Mouse (Mus musculus): ENCODE data around the gene Lig4. TPM values are rescaled to one million over a fixed set of nuclear protein-coding genes. Genes with fewer than 3 reads are reported as not detected.

Lig4 gene
- total RNA-seq, 2 experiments from 2014 or later, result 2.6 to 3.8 TPM

DNA sequence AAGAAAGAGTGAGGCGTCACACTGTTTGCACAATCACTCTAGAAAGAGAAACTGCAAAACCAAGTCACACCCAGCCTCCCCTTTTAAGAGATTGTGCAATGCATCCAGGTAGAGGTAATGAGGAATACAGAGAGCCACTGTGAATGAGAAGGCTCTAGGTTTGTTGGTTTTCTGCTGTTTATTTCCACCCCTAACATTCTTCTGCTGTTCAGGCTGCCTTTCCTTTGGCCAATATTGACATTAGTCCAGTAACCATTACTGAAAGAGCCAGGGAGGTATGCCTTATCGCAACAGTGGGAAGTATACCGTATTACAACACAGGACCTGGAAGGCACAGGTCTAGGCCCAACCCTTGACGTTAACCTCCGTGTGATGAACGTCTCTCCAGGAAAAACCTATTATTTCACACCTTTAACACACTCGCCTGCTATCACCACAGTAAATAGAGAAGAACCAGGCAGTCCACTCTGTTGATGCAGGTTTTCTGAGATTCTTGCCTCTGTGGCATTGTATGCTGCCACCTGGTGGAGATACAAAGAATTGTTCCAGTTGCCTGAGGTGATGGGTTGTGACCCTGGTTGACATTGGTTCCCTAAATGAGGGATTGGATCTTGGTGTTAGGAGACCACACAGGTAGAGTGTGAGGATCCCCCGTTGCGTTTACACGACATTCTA, 42.5 kb downstream of the Lig4 start:
- ATAC-seq (replicated peaks; ENCODE audit: low FRiP score, low TSS enrichment, poor library complexity, severe bottlenecking), result no peak

DNA sequence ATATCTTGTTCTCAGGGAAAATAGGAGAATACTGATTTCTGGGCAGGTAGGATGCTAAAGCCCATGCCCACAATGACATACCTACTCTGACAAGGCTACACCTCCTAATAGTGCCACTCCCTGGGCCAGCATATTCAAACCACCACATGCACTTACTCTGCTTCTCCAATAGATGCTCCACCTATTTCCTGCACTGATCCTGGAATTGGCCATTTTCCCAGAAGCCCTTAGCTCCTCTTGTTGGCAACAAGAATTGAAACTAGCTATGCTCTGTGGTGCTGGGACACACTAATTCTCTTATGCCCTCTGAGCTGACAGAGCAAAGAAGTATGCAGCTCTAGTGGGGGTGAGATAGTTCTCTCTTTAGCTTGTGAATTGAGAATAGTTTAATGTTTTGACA, 44.8 kb downstream of the Lig4 start:
- ATAC-seq (replicated peaks; ENCODE audit: low FRiP score, low TSS enrichment, poor library complexity, severe bottlenecking), result no peak

DNA sequence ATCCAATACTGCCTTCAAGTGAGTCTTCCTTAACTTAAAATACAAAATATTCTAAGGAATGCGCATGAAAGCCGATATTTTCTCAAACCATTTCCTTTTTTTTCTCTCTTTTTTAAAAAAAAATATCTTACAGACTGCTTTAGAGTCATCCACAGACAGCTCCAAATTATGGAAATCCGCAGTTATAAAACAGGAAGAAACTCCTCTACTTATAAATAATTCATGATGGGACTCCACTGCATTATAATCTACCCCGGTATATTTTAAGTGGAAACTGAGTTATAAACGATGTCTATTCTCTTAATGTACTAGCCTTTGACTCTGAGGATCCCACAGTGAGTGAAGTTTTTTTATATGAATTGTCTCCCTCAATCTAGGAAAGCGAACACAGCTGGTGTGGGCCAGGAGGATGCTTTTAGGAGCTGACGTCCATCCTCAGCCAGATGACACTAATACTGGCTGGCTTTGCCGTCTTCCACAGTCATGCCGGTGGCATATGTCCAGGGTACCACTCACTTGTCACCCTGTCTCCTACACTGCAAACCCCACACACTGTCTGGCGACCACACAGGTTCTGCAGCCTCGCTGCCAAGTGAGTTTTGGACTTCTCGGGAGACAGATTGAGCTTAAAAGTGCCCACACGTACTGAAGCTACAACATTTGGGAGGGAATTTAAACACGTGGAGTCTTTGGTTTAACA, 47.6 kb downstream of the Lig4 start:
- ATAC-seq (replicated peaks; ENCODE audit: low FRiP score, low TSS enrichment, poor library complexity, severe bottlenecking), result no peak

Other genes with a start within 250 kb of the Lig4 start
- not detected in 2 replicates for gene Fam155a, start 206.5 kb downstream of the Lig4 start, total RNA-seq (2014; fragmentation: Nextera tagmentation)
- gene Fam155a, start 206.5 kb downstream of the Lig4 start, total RNA-seq (2017), result not detected in 2 replicates
- not detected in 2 replicates for gene Gm10217, start 113.4 kb downstream of the Lig4 start, total RNA-seq (2014; fragmentation: Nextera tagmentation)
- not detected in 2 replicates for gene Gm10217, start 113.4 kb downstream of the Lig4 start, total RNA-seq (2017)
- 9.2 and 12.8 TPM in 2 replicates for gene Abhd13, start within 50 bp of the Lig4 start, total RNA-seq (2014; fragmentation: Nextera tagmentation)
- 13.9 and 14.0 TPM in 2 replicates for gene Abhd13, start within 50 bp of the Lig4 start, total RNA-seq (2017)
- gene Tnfsf13b, start 28.8 kb upstream of the Lig4 start, total RNA-seq (2014; fragmentation: Nextera tagmentation), result 0.20 TPM in 1 of 2 replicates, not detected in the other
- 0.15 TPM in 1 of 2 replicates, not detected in the other for gene Tnfsf13b, start 28.8 kb upstream of the Lig4 start, total RNA-seq (2017)
- gene Myo16, start 176.2 kb upstream of the Lig4 start, total RNA-seq (2014; fragmentation: Nextera tagmentation), result not detected in 2 replicates
- not detected in 2 replicates for gene Myo16, start 176.2 kb upstream of the Lig4 start, total RNA-seq (2017)

All from megakaryocyte-erythroid progenitor cell, adult 5-6 weeks (primary cell).